Mouse (Mus musculus) embryo, embryonic 10.5 days (tissue): ENCODE data around the gene Kirrel3.

Experiments
- DNase-seq: peaks from one replicate; pipeline ENCODE4 v3.0.0-alpha.2; 2015; ENCODE audit warnings: low spot score

Gene Kirrel3

GRCm38 (mm10) chr9:34954212-34954611, 468.5 kb downstream of the Kirrel3 start:
- DNase-seq = peak; percentile 79

GRCm38 (mm10) chr9:34956512-34956911, 470.8 kb downstream of the Kirrel3 start:
- DNase-seq = no peak

DNA sequence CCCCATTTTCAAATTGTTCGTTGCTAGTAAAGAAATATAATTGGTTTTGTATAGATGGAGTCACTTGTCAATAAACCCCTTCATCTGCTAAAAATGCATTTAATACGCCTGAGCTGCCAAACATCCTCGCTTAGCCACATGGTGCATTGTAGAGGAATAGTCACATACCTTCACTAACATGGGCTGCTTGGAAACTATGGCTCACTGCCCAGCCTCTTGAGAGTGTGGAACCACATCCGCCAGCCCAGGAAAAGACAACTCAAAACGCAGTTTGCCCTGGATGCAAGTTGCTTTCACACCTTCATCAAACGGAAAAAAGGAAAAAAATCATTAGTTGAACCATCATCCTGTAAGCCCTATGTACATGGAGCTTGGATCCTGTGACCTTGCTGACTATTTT, 472.0 kb downstream of the Kirrel3 start:
- DNase-seq = no peak

DNA sequence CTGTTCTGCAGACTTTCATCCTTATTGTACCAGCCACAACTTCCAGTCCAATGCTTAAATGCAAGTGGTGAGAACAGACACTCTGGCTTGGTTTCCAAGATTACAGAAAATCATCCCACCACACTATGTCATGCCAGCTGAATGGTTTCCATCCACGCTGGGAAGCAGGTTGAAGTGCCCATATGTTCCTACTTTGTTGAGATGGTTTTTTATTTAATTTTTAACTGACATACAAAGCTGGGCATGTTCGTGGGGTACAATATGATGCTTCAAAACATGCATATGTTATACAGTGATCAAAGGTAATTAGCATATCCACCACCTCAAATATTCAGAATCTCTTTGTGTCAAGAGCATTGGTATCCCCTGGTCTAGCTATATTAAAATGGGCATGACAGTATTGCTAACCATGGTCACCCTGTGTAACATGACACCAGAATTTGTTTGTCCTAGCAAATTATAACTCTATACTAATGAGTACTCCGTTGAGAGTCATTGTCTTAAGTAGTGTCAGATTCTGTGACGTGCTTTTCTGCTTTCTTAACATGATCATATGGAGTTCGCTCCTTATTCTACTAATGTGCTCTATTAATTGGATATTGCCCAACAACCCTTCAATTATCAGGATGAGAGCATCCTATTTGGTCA, 472.6 kb downstream of the Kirrel3 start:
- no peak for DNase-seq

DNA sequence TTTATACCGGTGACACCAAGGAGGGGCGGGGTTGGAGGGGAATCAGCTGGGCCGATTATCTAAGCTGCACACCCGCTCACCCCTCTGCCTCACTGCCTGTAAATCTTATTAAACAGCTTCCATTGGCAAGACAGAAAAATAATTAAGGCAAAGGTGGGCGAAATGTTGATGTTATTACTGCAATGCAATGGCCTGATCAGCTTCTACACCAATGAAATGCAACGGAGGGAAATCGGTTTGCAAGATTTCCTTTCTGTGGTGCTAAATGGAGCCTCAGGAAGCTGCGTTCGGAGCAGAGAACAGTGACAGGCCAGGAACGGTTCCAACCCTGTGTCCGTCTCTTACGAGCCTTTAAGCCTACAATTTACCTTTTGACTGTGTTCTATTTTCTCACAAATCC, 475.0 kb downstream of the Kirrel3 start:
- DNase-seq = no peak

DNA sequence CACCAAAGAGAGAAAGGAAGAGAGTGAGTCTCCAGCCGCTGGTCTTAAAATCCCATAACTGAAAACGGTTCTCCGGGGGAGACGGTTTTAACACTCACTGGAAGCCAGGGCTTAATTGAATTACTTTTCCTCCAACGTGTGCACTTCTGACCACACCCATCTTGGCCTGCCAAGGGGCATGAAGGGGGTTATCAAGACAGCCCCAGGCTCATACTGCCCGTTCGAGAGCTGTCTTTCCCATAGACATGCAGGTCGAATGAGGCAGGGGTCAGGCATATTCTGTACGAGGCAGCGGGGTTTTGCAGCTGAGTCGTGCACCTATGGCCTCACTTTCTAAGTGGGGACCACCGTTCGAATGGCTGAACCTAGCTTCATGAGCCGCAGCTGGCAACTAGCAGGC, 475.5 kb downstream of the Kirrel3 start:
- DNase-seq = no peak

DNA sequence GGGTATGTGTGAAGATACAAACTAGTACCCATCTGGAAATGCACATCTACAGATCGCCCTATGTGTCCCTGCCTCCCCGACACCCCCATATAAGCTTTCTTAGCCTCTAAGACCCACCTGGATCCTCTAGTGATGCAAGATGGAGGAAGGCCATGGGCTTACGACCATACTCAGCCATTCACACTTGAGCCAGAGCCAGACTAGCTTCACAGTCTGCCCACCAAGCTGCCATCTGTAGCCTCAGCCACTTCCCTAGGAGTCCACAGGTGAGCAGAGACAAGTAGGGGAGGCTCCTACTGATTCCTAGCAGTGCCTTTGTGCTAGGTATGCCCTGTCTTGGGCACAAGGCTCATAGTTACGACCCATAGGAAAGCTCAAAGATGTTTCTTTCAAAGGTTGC, 476.6 kb downstream of the Kirrel3 start:
- DNase-seq = no peak

GRCm38 (mm10) chr9:34963593-34963992, 477.9 kb downstream of the Kirrel3 start:
- DNase-seq = no peak

DNA sequence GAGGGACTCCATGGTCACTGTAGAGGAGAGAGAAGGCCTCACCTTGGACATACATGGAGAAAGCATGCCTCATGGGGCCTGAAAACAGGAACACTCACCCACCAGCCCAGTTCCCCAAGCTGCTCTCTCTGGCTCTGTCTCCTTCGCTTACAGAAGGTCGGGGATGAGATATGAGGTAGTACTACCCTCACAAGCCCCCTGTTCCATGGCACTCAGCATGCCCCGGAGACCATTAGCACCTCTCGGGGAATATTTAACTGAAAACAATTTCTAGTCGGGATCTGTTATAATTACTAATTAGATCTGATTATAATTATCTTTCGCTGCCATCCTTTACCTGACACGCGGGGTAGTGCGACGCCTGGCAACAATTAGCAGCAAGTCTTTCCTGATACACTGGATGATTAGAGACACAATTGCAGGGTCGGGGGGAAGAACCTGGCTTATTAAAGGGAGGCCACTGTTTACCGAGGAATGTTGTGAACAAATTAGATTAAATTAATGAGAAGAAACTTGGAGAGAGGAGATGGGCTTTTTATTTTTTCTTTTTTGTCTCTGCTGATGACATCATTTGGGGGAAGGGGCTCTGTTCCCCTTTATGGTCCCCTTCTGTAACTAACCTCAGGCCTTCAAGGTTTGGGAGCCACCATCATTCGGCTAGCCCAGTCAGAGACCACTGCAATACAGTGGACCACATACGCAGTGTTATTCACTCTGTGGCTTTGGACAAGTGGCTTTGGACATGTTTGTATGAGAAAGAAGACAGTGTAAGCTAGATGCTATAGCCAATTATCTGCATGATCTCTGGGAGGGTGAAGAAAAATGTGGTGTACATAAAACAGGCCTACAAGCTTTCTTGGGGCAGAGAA, 478.7 kb downstream of the Kirrel3 start:
- no peak for DNase-seq

DNA sequence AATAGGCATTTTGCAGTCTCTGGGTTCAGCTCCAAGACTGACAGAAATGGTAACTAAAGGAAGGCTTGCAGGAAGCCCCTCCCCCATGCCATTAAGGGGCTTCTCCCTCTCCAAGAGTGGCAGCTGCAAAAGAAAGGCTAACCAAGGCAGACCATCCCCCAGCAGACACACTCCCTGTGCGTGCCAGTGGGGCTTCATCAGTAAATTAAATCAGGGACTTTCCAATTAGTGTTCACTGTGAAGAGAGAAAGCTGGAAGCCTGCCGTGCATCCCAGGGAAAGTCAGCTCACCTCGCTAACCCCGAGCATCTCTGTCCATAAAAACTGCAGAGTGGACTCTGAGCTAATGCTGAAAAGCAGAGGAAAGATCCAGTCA, 479.3 kb downstream of the Kirrel3 start:
- peak; percentile 66 for DNase-seq

- DNase-seq = no peak
These were observed 482.1 kb downstream of the Kirrel3 start for GRCm38 (mm10) chr9:34967772-34968171.

- DNase-seq = no peak
These were observed 484.3 kb downstream of the Kirrel3 start for GRCm38 (mm10) chr9:34969881-34970490.

GRCm38 (mm10) chr9:34974326-34974725, 488.6 kb downstream of the Kirrel3 start:
- no peak for DNase-seq

DNA sequence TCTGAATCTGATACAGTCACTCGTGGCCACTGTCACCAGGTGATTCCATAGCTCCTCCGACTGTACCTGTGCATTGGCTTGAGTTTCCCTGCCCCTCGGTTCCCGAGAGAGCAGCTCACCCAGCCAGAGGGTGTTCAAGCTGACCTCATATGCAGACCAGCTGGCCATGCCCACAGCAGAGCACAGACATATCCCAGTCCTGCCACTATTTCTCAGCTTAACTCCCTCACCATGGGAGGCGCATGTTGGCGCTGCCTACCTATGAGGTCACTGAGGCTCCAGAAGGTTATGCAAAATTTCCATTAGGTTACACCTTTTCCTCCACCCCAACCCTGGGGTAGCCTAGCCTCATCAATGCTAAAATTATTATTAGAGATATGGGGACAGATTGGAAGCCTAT, 489.6 kb downstream of the Kirrel3 start:
- no peak for DNase-seq

GRCm38 (mm10) chr9:34976596-34977462, 491.1 kb downstream of the Kirrel3 start:
- DNase-seq = no peak

DNA sequence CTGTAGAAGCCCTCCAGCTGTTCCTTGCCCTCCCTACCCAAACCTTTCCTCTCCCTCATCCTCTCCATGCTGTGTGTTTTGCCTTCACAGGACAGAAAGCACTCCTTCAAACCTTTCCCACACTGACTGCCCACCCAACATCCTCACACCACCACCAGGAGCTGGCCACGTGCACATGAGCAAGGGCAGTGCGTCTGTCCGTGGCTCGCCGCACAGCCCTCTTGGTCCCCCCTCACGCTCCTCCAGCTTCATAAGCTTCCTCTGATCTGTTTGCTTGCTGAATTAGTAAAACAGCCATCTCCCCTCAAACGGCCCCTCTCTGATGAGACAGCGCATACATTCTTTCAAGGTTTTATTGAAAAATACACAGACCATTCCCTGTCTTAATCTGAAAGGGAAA, 492.0 kb downstream of the Kirrel3 start:
- no peak for DNase-seq

DNA sequence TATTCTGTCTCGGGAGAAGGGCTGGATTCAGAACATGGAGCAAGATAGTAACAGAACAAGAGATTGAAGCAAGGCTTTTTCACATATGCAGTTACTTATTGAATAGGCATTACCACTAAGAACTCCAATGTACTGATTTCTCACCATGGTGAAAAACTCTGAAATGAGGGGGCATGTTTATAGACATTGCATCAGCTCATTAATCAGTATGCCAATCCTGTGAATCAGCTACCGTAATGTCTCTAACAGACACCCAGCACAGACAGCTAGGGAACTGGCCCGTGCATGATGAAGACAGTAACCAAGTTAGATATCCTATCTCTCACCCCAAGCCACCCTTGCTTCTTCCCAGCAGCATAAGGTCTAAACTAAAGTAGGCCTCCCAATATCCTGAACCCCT, 492.5 kb downstream of the Kirrel3 start:
- DNase-seq = no peak

- DNase-seq = no peak
These were observed 495.0 kb downstream of the Kirrel3 start for GRCm38 (mm10) chr9:34980516-34981265.

- DNase-seq = peak; percentile 84
These were observed 498.1 kb downstream of the Kirrel3 start for GRCm38 (mm10) chr9:34983513-34984462.

DNA sequence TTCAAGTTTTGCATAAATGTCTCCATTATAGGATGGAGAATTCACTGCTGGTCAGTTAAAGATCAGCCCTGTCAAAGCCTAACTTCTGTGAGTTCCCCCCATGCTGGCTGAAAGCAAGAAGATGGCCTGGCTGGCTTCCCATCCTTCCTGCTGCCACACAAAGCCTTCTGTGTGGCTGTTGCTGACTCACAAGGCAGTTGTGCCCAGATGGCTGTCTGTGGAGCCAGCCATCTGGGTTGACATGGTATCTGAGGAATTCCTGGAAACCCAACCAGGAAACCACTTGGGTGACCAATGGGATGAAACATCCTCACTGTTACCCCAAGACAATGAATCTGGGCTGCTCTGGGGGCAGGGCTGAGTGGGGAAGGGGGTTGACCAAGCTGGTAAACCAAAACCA, 500.5 kb downstream of the Kirrel3 start:
- DNase-seq = no peak
